Mouse (Mus musculus): ENCODE results near the gene Siglecf.

Gene Siglecf

GRCm38 (mm10) chr7:43351154-43351553, at the start of gene Siglecf:
Gene Siglecf, plus strand, starts transcription at chr7:43351341.
- in situ Hi-C loops (cut with MboI; ENCODE audit: low pct_unique_long_range_greater_than_20kb in 1 of 2, low sequenced_read_pairs in 2 of 2, unreplicated experiment in 1 of 2) = no loop called here

- in situ Hi-C loops (cut with MboI; ENCODE audit: low pct_unique_long_range_greater_than_20kb in 1 of 2, low sequenced_read_pairs in 2 of 2, unreplicated experiment in 1 of 2) = no loop called here
These were observed 45.9 kb upstream of the Siglecf start for GRCm38 (mm10) chr7:43305235-43305634.

GRCm38 (mm10) chr7:43309069-43309468, 42.1 kb upstream of the Siglecf start:
- in situ Hi-C loops (cut with MboI; ENCODE audit: low pct_unique_long_range_greater_than_20kb in 1 of 2, low sequenced_read_pairs in 2 of 2, unreplicated experiment in 1 of 2) = no loop called here

DNA sequence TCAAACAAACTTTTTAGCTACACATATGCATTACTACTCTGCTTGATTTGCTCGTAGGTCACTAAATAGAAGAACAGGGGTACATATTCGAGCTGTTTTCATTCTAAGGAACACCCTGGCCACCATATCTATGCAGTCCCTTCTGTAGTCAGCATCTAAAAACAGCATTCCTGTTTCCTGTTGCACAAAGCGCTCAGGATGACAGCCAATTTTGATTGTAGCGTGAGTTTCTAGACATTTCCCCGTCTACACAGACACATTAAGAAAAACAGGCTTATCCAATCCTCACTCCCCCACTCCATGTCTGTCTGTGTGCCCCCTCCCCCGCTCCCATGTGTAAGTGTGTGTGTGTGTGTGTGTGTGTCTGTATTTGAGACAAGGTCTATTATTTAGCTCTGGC, 39.5 kb upstream of the Siglecf start:
- in situ Hi-C loops (cut with MboI; ENCODE audit: low pct_unique_long_range_greater_than_20kb in 1 of 2, low sequenced_read_pairs in 2 of 2, unreplicated experiment in 1 of 2) = no loop called here

DNA sequence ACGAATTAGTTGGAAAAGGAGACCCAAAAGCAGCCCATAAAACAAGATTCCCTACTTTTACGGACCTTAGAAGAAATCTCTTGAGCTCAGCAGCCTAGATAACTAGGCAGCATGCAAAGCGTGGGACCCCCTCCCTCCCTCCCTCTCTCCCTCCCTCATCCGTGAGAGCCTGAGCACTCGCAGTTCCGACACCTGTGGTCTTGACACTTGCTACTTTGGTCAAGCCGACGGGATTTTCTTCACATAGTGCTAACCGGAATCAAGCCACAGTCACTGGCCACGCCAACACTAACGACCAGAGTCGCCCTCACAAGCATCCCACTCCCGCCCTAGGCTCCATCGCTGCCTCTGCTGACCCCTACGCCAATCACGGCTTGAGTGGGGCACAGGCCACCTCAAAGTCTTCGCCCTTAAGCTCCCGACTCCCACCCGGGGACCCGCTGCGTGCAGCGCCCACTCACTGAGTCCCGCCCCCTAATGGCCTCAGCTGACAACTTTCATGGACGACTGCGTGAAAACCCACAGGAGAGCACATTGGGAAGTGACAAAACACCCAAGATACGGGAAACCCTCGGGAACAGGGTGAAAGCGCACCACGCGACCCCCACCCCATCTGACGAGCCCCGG, 38.6 kb upstream of the Siglecf start:
- in situ Hi-C loops (cut with MboI; ENCODE audit: low pct_unique_long_range_greater_than_20kb in 1 of 2, low sequenced_read_pairs in 2 of 2, unreplicated experiment in 1 of 2) = no loop called here

DNA sequence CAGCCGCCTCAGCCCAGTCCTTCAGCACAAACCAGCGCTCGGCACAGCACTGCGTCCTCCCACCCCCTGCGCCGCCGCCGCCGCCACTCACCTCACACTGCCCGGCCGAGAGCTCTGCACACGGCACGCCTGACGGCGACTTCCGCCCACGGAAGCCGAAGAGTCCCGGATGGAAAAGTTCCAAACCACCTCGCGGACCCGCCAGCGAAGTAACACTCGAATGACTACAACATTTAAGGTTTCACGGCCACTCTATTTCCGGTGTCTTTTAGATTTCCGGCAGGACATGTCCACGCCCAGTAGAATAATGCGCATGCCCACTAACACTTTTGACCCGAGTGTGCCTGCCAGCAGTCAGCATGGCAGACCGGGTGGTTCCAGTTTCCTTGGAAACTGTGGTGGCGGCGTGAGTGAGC, 38.1 kb upstream of the Siglecf start, which contains the start of gene Zfp715:
Zfp715 (minus strand) TSS at position 282 of the 416 bp plus-strand sequence.
- in situ Hi-C loops (cut with MboI; ENCODE audit: low pct_unique_long_range_greater_than_20kb in 1 of 2, low sequenced_read_pairs in 2 of 2, unreplicated experiment in 1 of 2) = no loop called here

GRCm38 (mm10) chr7:43326223-43326780, 24.8 kb upstream of the Siglecf start:
- in situ Hi-C loops (cut with MboI; ENCODE audit: low pct_unique_long_range_greater_than_20kb in 1 of 2, low sequenced_read_pairs in 2 of 2, unreplicated experiment in 1 of 2) = no loop called here

DNA sequence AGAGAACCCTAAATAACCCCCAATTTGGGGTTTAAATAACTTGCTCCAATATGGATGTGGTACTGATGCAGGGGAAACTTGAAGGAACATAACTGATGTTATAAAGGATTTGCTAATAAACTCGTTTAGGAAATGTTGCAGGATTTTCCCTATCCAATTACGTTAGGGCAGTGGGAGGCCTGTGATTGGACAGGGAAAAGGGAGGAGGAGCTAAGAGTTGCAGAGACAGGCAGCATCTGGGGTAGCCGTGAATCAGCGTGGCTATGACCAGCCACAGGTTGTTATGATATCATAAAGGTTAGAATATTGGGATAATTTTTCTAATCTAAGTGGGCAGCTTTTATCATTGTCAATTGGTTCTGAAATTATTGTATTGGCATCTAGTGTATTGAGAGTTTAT, 23.0 kb upstream of the Siglecf start:
- in situ Hi-C loops (cut with MboI; ENCODE audit: low pct_unique_long_range_greater_than_20kb in 1 of 2, low sequenced_read_pairs in 2 of 2, unreplicated experiment in 1 of 2) = no loop called here

DNA sequence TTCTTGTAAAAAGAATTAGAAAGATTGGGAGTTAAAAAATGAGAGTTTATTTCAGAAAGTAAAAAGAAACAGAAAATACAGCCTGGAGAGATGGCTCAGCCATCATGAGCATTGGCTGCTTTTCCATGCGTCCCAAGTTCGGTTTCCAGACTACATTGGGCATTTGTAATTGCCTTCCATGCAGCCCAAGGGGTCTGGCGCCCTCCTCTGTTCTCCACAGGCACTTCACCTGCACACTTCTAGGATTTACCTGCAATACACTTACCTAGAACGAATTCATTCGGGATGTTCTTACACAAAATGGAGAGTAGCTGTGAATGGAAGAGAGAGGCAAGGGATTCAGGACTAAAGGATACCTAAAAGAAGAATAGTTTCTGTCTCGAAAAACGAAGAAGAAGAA, 17.9 kb upstream of the Siglecf start:
- in situ Hi-C loops (cut with MboI; ENCODE audit: low pct_unique_long_range_greater_than_20kb in 1 of 2, low sequenced_read_pairs in 2 of 2, unreplicated experiment in 1 of 2) = no loop called here

DNA sequence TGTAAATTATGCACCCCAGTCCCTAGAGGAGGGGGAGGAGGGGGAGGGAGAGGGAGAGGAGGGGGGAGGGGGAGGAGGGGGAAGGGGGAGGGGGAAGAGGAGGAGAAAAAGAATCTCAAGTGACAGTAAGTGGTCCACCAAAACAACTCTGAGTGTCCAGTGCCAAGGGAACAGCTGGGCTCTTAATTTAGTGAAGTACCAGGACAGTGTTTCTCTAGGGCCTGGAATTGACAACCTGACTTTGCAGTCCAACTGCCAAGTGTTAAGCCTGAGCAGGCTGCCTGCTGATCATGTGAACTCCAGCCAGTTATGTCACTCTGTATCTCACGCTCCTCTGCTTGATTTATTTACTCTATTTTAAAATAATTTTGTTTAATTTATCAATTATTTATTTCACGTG, 17.2 kb upstream of the Siglecf start:
- in situ Hi-C loops (cut with MboI; ENCODE audit: low pct_unique_long_range_greater_than_20kb in 1 of 2, low sequenced_read_pairs in 2 of 2, unreplicated experiment in 1 of 2) = no loop called here

DNA sequence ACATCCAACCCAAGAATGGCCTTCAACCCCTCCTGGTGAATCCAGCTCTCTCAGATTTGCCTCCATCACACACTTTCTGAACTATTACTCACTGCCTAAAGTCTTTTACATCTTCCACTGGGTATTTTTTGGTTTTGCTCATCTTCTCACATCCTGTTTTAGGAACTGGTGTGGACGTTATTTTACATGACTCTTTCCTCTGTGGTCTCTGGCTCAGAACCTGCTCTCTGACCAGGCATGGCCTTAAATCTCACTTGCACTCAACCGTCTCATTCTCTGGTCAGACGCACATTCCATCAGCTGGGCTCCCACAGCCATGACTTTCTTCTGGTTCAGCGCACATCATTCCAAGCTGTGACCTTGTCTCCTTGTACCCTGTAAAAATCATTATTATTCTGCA, 10.4 kb upstream of the Siglecf start:
- in situ Hi-C loops (cut with MboI; ENCODE audit: low pct_unique_long_range_greater_than_20kb in 1 of 2, low sequenced_read_pairs in 2 of 2, unreplicated experiment in 1 of 2) = no loop called here

DNA sequence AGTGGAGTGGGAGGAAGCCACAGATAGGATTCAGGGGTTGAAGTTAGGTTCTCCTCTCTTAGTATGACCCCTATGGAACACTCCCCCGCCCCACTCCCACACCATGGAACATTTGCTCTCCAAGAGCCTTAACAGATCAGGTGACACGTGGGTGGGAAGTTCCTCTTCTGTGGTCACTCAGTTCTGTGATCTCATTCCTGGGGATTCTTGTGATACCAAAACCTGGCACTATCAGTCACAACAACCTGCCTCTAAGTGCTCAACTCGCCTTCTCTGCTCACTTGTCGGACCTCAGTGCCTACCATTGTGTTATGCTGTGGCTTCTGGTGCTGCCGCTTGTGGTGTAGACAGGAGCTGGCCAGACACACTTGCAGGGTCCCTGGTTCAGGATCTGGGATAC, 8.0 kb upstream of the Siglecf start:
- in situ Hi-C loops (cut with MboI; ENCODE audit: low pct_unique_long_range_greater_than_20kb in 1 of 2, low sequenced_read_pairs in 2 of 2, unreplicated experiment in 1 of 2) = no loop called here

- in situ Hi-C loops (cut with MboI; ENCODE audit: low pct_unique_long_range_greater_than_20kb in 1 of 2, low sequenced_read_pairs in 2 of 2, unreplicated experiment in 1 of 2) = no loop called here
These were observed 7.1 kb upstream of the Siglecf start for GRCm38 (mm10) chr7:43344020-43344419.

DNA sequence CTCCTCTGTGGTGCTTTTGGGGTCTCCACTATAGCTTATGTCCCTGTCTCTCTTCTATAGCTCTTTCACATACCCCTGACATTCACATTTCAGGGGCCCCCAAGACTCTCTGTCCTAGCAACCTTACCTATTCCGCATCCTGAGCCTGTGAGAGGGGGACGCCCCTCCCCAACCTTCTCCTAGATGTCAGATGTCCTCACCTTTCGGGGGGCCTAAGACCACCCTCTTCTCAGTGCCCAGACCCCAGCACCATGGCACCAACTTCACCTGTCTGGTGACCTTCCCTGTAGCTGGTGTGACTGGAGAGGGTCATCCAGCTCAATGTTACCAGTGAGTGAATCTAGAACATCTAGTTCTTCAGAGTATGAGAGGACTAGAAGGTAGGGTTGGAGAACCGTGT, 6.7 kb upstream of the Siglecf start:
- in situ Hi-C loops (cut with MboI; ENCODE audit: low pct_unique_long_range_greater_than_20kb in 1 of 2, low sequenced_read_pairs in 2 of 2, unreplicated experiment in 1 of 2) = no loop called here

DNA sequence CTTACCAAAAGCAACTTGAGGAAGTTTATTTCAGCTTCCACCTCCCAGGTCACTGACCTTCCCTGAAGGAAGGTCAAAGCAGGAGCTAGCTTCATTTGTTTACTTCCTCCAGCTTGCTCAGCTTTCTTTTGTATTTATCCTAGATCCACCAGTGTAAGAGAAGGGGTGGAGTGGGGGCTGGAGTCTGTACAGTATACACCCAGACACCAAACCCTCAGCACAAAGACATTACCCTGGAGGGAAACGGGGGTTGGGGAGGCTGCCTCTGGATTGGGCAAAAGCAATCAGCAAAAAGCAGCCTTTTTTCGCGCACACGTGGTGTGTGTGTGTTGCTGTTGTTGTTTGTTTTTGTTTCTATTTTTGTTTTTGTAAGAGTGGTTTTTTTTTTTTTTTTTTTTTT, 5.0 kb upstream of the Siglecf start:
- in situ Hi-C loops (cut with MboI; ENCODE audit: low pct_unique_long_range_greater_than_20kb in 1 of 2, low sequenced_read_pairs in 2 of 2, unreplicated experiment in 1 of 2) = loop anchor here in 1 of 2 experiments (5.0 kb wide), 1 partner anchor 51 kb away; no protein-coding TSS in a partner anchor

- in situ Hi-C loops (cut with MboI; ENCODE audit: low pct_unique_long_range_greater_than_20kb in 1 of 2, low sequenced_read_pairs in 2 of 2, unreplicated experiment in 1 of 2) = loop anchor here in 1 of 2 experiments (5.0 kb wide), 1 partner anchor 51 kb away; no protein-coding TSS in a partner anchor
These were observed 4.6 kb upstream of the Siglecf start for GRCm38 (mm10) chr7:43346571-43346970.

- in situ Hi-C loops (cut with MboI; ENCODE audit: low pct_unique_long_range_greater_than_20kb in 1 of 2, low sequenced_read_pairs in 2 of 2, unreplicated experiment in 1 of 2) = loop anchor here in 1 of 2 experiments (5.0 kb wide), 1 partner anchor 48 kb away; no protein-coding TSS in a partner anchor
These were observed 1.5 kb upstream of the Siglecf start for GRCm38 (mm10) chr7:43349623-43350022.

- in situ Hi-C loops (cut with MboI; ENCODE audit: low pct_unique_long_range_greater_than_20kb in 1 of 2, low sequenced_read_pairs in 2 of 2, unreplicated experiment in 1 of 2) = no loop called here
These were observed 2.0 kb downstream of the Siglecf start for GRCm38 (mm10) chr7:43353118-43353517.

DNA sequence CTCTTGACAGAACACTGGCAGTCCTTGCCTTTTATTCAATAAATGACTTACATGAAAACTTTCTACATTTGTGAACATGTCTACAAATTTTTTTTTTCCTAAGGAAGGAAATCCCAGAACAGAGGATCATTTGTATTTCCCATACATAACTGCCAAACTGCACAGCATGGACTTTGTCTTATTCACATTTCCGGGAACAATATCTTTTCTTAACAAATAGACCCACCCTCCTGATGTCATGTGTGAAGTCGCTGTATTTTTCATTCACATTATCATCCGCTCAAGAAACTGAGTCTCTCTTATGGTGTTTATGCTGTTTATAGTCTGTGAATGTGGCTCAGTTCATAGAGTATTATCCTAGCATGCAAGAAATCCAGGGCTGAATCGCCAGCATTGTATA, 2.6 kb downstream of the Siglecf start:
- in situ Hi-C loops (cut with MboI; ENCODE audit: low pct_unique_long_range_greater_than_20kb in 1 of 2, low sequenced_read_pairs in 2 of 2, unreplicated experiment in 1 of 2) = no loop called here

Measured in mouse embryonic stem cell (cell line).